Mouse (Mus musculus): ENCODE data around the gene Teddm2. TPM values are rescaled to one million over a fixed set of nuclear protein-coding genes. Genes with fewer than 3 reads are reported as not detected.
"Not testable (repeated sequence)": the region's sequence is repeated elsewhere in the genome, so short reads cannot be mapped to it uniquely, and the experiment has no call there.

The Teddm2 gene
- polyA plus RNA-seq, 1 experiment from 2014 or later: 0.36 TPM

DNA sequence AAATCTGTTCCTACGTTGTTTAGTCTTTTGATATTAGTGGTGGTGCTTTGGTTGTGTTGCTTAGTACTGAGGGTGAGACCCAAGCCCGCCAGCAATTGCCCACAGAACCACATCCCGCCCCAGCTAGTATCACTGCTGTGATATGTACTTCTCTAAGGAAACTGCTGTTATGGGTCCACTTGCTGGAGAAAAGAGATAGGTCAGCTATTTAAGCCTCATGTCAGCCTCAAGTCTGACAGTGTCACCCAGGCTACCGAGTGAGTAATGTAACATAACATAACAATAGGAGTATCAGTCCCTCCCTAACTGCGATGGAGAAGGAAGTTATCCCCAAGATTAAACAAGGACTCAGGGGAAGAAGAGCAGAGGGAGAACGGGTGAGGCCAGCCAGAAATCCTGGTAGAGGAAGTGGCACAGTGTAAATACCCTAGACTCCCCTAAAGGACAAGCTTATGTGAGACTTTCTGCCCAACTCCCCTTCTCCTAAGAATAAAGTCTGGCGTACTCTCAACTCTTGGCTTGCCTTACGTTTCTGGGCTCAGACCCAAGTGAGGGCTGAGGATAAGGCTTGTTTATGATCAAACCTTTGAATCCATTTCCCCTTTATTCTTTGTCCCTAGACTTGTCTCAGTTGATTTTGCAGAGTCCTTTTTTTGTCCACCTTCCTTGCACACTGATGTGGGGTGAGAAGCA is 5.7 kb downstream of the Teddm2 start:
- H3K27ac ChIP-seq (ENCODE audit: low read depth): no peak overlapping the region
- TF ChIP-seq CTCF (IDR thresholded peaks at IDR 0.05; ENCODE audit: low read depth): no peak

GRCm38 (mm10) chr1:153893746-153894145 is 6.3 kb downstream of the Teddm2 start:
- WGBS: 54% methylated on average over 2 of the region's 2 CpGs
- H3K4me1 ChIP-seq (ENCODE audit: insufficient read depth): 0 out of 2 replicates have a peak, but pooled peaks cover 2% of the 10 kb centered on the region
- no peaks in the 10 kb centered on the region for H3K9me3 ChIP-seq (ENCODE audit: low read depth, low read length)
- no peak for TF ChIP-seq CTCF (IDR thresholded peaks at IDR 0.05; ENCODE audit: low read depth)
- no peak overlapping the region for H3K4me2 ChIP-seq
- H3K9ac ChIP-seq: no peak overlapping the region
- ATAC-seq (ENCODE audit: insufficient read depth): no peak
- no peak overlapping the region for H3K4me3 ChIP-seq (ENCODE audit: low read depth, low read length)
- H3K27ac ChIP-seq (ENCODE audit: low read depth): no peak overlapping the region
- no peaks in the 10 kb centered on the region for H3K36me3 ChIP-seq (ENCODE audit: insufficient read depth)
- H3K27me3 ChIP-seq (ENCODE audit: insufficient read depth, low read length): no peaks in the 10 kb centered on the region
- DNase-seq: no peak

More for the DNA sequence above, 5.7 kb downstream of the Teddm2 start:
- ATAC-seq (ENCODE audit: insufficient read depth): peak; percentile 2; the same call in 1 of the 2 replicates
- Histone ChIP-seq H3K36me3 (ENCODE audit: insufficient read depth) (no peaks in the 10 kb centered on the region), H3K4me2 (no peak overlapping the region), H3K27me3 (ENCODE audit: insufficient read depth, low read length) (no peaks in the 10 kb centered on the region), H3K9me3 (ENCODE audit: low read depth, low read length) (no peaks in the 10 kb centered on the region), H3K4me1 (ENCODE audit: insufficient read depth) (0 out of 2 replicates have a peak, but pooled peaks cover 2% of the 10 kb centered on the region), H3K9ac (no peak overlapping the region), H3K4me3 (ENCODE audit: low read depth, low read length) (no peak overlapping the region)
- WGBS: 47% methylated on average over 8 of the region's 8 CpGs
- DNase-seq: peak; percentile 61

- Histone ChIP-seq H3K4me3 (ENCODE audit: low read depth, low read length) (no peak within 1 kb of the TSS), H3K4me1 (ENCODE audit: insufficient read depth) (0 out of 2 replicates have a peak, but pooled peaks cover 2% of the 10 kb centered on the region), H3K9me3 (ENCODE audit: low read depth, low read length) (no peaks in the 10 kb centered on the region), H3K9ac (no peak within 1 kb of the TSS), H3K4me2 (no peak within 1 kb of the TSS), H3K36me3 (ENCODE audit: insufficient read depth) (no peaks in the 10 kb centered on the region), H3K27me3 (ENCODE audit: insufficient read depth, low read length) (no peaks in the 10 kb centered on the region), H3K27ac (ENCODE audit: low read depth) (no peak within 1 kb of the TSS)
- DNase-seq (no peak), ATAC-seq (ENCODE audit: insufficient read depth) (no peak)
- WGBS: 47% methylated on average over 4 of the region's 4 CpGs
- no peak for TF ChIP-seq CTCF (IDR thresholded peaks at IDR 0.05; ENCODE audit: low read depth)
These were observed 8.6 kb downstream of the Teddm2 start, which contains the start of gene Teddm1a for GRCm38 (mm10) chr1:153891442-153891841. Teddm1a (plus strand) TSS chr1:153891742.

DNA sequence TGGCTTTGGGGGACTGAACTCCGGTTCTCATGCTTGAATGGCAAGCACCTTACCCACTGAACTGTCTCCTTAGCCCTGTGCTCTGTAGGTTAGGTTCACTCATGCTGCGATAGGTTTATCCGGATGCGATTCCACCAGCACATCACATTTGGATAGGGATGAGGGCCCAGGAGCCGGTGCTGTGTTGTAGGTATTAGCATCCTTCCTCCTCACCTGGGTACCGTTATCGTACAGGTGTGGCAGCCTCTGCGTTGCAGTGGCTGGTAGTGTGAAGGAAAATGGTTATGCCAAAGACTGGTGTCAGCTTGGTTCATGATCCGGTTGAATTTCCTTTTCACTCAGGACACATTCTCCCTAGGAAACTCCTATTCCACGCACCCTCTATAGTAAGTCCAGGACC is 9.9 kb downstream of the Teddm2 start:
- no peak for TF ChIP-seq CTCF (IDR thresholded peaks at IDR 0.05; ENCODE audit: low read depth)
- Histone ChIP-seq H3K27ac (ENCODE audit: low read depth) (no peak overlapping the region), H3K27me3 (ENCODE audit: insufficient read depth, low read length) (no peaks in the 10 kb centered on the region), H3K4me2 (no peak overlapping the region), H3K36me3 (ENCODE audit: insufficient read depth) (no peaks in the 10 kb centered on the region), H3K4me3 (ENCODE audit: low read depth, low read length) (no peak overlapping the region), H3K4me1 (ENCODE audit: insufficient read depth) (0 out of 2 replicates have a peak, but pooled peaks cover 2% of the 10 kb centered on the region), H3K9ac (no peak overlapping the region), H3K9me3 (ENCODE audit: low read depth, low read length) (no peaks in the 10 kb centered on the region)
- ATAC-seq (ENCODE audit: insufficient read depth) (no peak), DNase-seq (no peak)
- WGBS: 93% methylated on average over 10 of the region's 10 CpGs

- H3K27ac ChIP-seq (ENCODE audit: low read depth): no peak overlapping the region
- H3K27me3 ChIP-seq (ENCODE audit: insufficient read depth, low read length): no peaks in the 10 kb centered on the region
- 24% methylated on average over 17 of the region's 17 CpGs for WGBS
- no peak for TF ChIP-seq CTCF (IDR thresholded peaks at IDR 0.05; ENCODE audit: low read depth)
- no peaks in the 10 kb centered on the region for H3K9me3 ChIP-seq (ENCODE audit: low read depth, low read length)
- ATAC-seq (ENCODE audit: insufficient read depth): peak; percentile 49
- no peak overlapping the region for H3K4me3 ChIP-seq (ENCODE audit: low read depth, low read length)
- H3K4me2 ChIP-seq: no peak overlapping the region
- no peak overlapping the region for H3K9ac ChIP-seq
- no peaks in the 10 kb centered on the region for H3K36me3 ChIP-seq (ENCODE audit: insufficient read depth)
- no peaks in the 10 kb centered on the region for H3K4me1 ChIP-seq (ENCODE audit: insufficient read depth)
- no peak for DNase-seq
These were observed 13.9 kb downstream of the Teddm2 start for GRCm38 (mm10) chr1:153886024-153886633.

DNA sequence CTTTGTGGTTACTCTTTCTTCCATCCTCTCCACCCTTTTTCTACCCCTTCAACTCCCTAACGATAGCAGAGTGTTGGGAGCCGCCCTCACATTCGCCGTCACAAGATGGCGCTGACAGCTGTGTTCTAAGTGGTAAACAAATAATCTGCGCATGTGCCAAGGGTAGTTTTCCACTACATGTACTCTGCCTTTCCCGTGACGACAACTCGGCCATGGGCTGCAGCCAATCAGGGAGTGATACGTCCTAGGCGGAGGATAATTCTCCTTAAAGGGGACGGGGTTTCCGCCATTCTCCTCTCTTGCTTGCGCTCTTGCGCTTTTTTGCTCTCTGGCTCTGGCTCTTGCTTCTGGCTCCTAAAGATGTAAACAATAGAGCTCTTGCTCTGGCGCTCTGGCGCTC is 19.6 kb downstream of the Teddm2 start:
- not testable (repeated sequence) for DNase-seq; H3K36me3 ChIP-seq (ENCODE audit: insufficient read depth); ATAC-seq (ENCODE audit: insufficient read depth); H3K4me3 ChIP-seq (ENCODE audit: low read depth, low read length); H3K27me3 ChIP-seq (ENCODE audit: insufficient read depth, low read length); H3K9ac ChIP-seq; H3K27ac ChIP-seq (ENCODE audit: low read depth); H3K9me3 ChIP-seq (ENCODE audit: low read depth, low read length); H3K4me1 ChIP-seq (ENCODE audit: insufficient read depth); H3K4me2 ChIP-seq
- WGBS: 94% methylated on average over 17 of the region's 17 CpGs

- no peaks in the 10 kb centered on the region for H3K9me3 ChIP-seq (ENCODE audit: low read depth, low read length)
These were observed 26.0 kb downstream of the Teddm2 start, which contains the start of gene Teddm1b for GRCm38 (mm10) chr1:153874045-153874444. Teddm1b (plus strand) TSS chr1:153874345.

More at GRCm38 (mm10) chr1:153874045-153874444, 26.0 kb downstream of the Teddm2 start, which contains the start of gene Teddm1b:
- Histone ChIP-seq H3K4me2 (no peak within 1 kb of the TSS), H3K4me3 (ENCODE audit: low read depth, low read length) (no peak within 1 kb of the TSS), H3K27ac (ENCODE audit: low read depth) (no peak within 1 kb of the TSS), H3K36me3 (ENCODE audit: insufficient read depth) (no peaks in the 10 kb centered on the region), H3K27me3 (ENCODE audit: insufficient read depth, low read length) (no peaks in the 10 kb centered on the region), H3K9ac (no peak within 1 kb of the TSS), H3K4me1 (ENCODE audit: insufficient read depth) (no peaks in the 10 kb centered on the region)
- TF ChIP-seq CTCF (IDR thresholded peaks at IDR 0.05; ENCODE audit: low read depth): no peak
- ATAC-seq (ENCODE audit: insufficient read depth) (no peak), DNase-seq (no peak)
- 76% methylated on average over 6 of the region's 6 CpGs for WGBS
